Mouse (Mus musculus) CH12.LX (cell line): ENCODE measurements around the gene Skor1. TPM values are rescaled to one million over a fixed set of nuclear protein-coding genes. Genes with fewer than 3 reads are reported as not detected.

ENCODE experiments used
- DNase-seq: peaks from one replicate; pipeline ENCODE4 v3.0.0-alpha.2; 2013; ENCODE audit errors: extremely low read depth
- H3K27ac ChIP-seq: 2 replicates; pipeline ENCODE4 v1.5.1; 2012; ENCODE audit warnings: low read depth, mild to moderate bottlenecking, control low read depth, moderate library complexity; ENCODE audit not compliant: insufficient read depth
- H3K27me3 ChIP-seq: replicated peaks from 2 replicates; pipeline ENCODE3; 2012; ENCODE audit warnings: inconsistent platforms
- H3K36me3 ChIP-seq, 2 experiments: replicated peaks in 1 of 2; 2 replicates each; pipeline versions ENCODE3 to v1.6.1; 2012; ENCODE audit warnings: inconsistent platforms in 1 of 2, low read length in 1 of 2, mild to moderate bottlenecking in 1 of 2, mixed read lengths in 1 of 2, moderate library complexity in 1 of 2; ENCODE audit not compliant: control insufficient read depth in 1 of 2, insufficient read depth in 1 of 2
- H3K4me1 ChIP-seq, 2 experiments: 2 replicates each; pipeline ENCODE4 v1.6.1; 2012; ENCODE audit warnings: inconsistent platforms in 1 of 2, moderate library complexity in 1 of 2; ENCODE audit not compliant: insufficient read depth in 2 of 2, control insufficient read depth in 1 of 2
- H3K4me2 ChIP-seq: 2 replicates; pipeline ENCODE4 v1.6.1; 2012; ENCODE audit warnings: low read depth, mild to moderate bottlenecking, control low read depth; ENCODE audit not compliant: poor library complexity, insufficient read depth, severe bottlenecking
- H3K4me3 ChIP-seq, 3 experiments: fragments of 150-350 bp in 1 of 3; sonication (generic) in 1 of 3; replicated peaks in 1 of 3; 2 replicates each; pipeline versions ENCODE3 to v1.5.1; 2011 to 2012; ENCODE audit warnings: low read depth in 2 of 3, low read length in 2 of 3, mild to moderate bottlenecking in 2 of 3, moderate library complexity in 2 of 3, control low read depth in 1 of 3, improper control_type of control experiment in 1 of 3, inconsistent platforms in 1 of 3, mixed read lengths in 1 of 3; ENCODE audit not compliant: poor library complexity in 1 of 3
- H3K79me2 ChIP-seq: replicated peaks from 2 replicates; pipeline ENCODE4 v1.6.1; 2012; ENCODE audit warnings: mild to moderate bottlenecking, moderate library complexity; ENCODE audit not compliant: control insufficient read depth, poor library complexity, insufficient read depth, severe bottlenecking; ENCODE audit errors: extremely low read depth
- H3K9ac ChIP-seq: 2 replicates; pipeline ENCODE4 v1.6.1; 2012; ENCODE audit warnings: low read depth, mild to moderate bottlenecking, control low read depth, moderate library complexity; ENCODE audit not compliant: insufficient read depth
- H3K9me3 ChIP-seq: replicated peaks from 2 replicates; pipeline ENCODE3; 2012; ENCODE audit warnings: low read length, inconsistent platforms, mixed read lengths
- CHD2 ChIP-seq: IDR thresholded peaks from 2 replicates; pipeline ENCODE4 v1.6.1; 2011; ENCODE audit warnings: low read length, improper control_type of control experiment
- E2F4 ChIP-seq: IDR thresholded peaks from 2 replicates; pipeline ENCODE4 v1.6.1; 2011; ENCODE audit warnings: low read depth, low read length, improper control_type of control experiment; ENCODE audit not compliant: insufficient replicate concordance
- EP300 ChIP-seq: IDR thresholded peaks from 2 replicates; pipeline ENCODE4 v1.6.1; 2011; ENCODE audit warnings: low read length, improper control_type of control experiment
- ETS1 ChIP-seq: conservative IDR thresholded peaks from 2 replicates; pipeline ENCODE4 v1.6.1; 2012; ENCODE audit warnings: low read depth, mild to moderate bottlenecking, inconsistent platforms, low read length, improper control_type of control experiment, moderate library complexity
- GABPA ChIP-seq: IDR thresholded peaks from 2 replicates; pipeline ENCODE4 v1.6.1; 2012; ENCODE audit warnings: low read depth, low read length, improper control_type of control experiment, inconsistent platforms; ENCODE audit not compliant: insufficient replicate concordance
- HCFC1 ChIP-seq: IDR thresholded peaks from 2 replicates; pipeline ENCODE4 v1.6.1; 2012; ENCODE audit warnings: low read depth, mild to moderate bottlenecking, inconsistent platforms, low read length, improper control_type of control experiment
- JUND ChIP-seq: conservative IDR thresholded peaks from 2 replicates; pipeline ENCODE4 v1.6.1; 2011; ENCODE audit warnings: low read depth, low read length, improper control_type of control experiment
- KAT2A ChIP-seq: IDR thresholded peaks from 2 replicates; pipeline ENCODE4 v1.6.1; 2012; ENCODE audit warnings: low read length, improper control_type of control experiment, inconsistent platforms; ENCODE audit not compliant: insufficient replicate concordance
- MAZ ChIP-seq: IDR thresholded peaks from 2 replicates; pipeline ENCODE4 v1.6.1; 2012; ENCODE audit warnings: low read depth, mild to moderate bottlenecking, inconsistent platforms, low read length, improper control_type of control experiment, moderate library complexity
- MEF2A ChIP-seq: IDR thresholded peaks from 2 replicates; pipeline ENCODE4 v1.6.1; 2014; ENCODE audit warnings: low read depth, mild to moderate bottlenecking, inconsistent platforms, low read length, improper control_type of control experiment, borderline replicate concordance
- MYC ChIP-seq: IDR thresholded peaks from 2 replicates; pipeline ENCODE4 v1.6.1; 2011; ENCODE audit warnings: low read depth, mild to moderate bottlenecking, improper control_type of control experiment, low read length
- NRF1 ChIP-seq: IDR thresholded peaks from 2 replicates; pipeline ENCODE4 v1.6.1; 2014; ENCODE audit warnings: low read depth, mild to moderate bottlenecking, inconsistent platforms, low read length, improper control_type of control experiment, moderate library complexity
- POLR2AphosphoS2 ChIP-seq: IDR thresholded peaks from 2 replicates; pipeline ENCODE4 v1.6.1; 2011; ENCODE audit warnings: low read depth, low read length, improper control_type of control experiment
- SMC3 ChIP-seq: IDR thresholded peaks from 2 replicates; pipeline ENCODE4 v1.6.1; 2011; ENCODE audit warnings: low read depth, low read length, improper control_type of control experiment
- TBP ChIP-seq: conservative IDR thresholded peaks from 2 replicates; pipeline ENCODE4 v1.6.1; 2011; ENCODE audit warnings: low read depth, low read length, improper control_type of control experiment
- TCF12 ChIP-seq: IDR thresholded peaks from 2 replicates; pipeline ENCODE4 v1.6.1; 2014; ENCODE audit warnings: low read depth, mild to moderate bottlenecking, inconsistent platforms, low read length, improper control_type of control experiment
- USF1 ChIP-seq: IDR thresholded peaks from 2 replicates; pipeline ENCODE4 v1.6.1; 2014; ENCODE audit warnings: low read depth, mild to moderate bottlenecking, inconsistent platforms, low read length, improper control_type of control experiment
- ZC3H11A ChIP-seq: IDR thresholded peaks from 2 replicates; pipeline ENCODE4 v1.6.1; 2012; ENCODE audit warnings: low read depth, mild to moderate bottlenecking, inconsistent platforms, low read length, improper control_type of control experiment
- ZKSCAN1 ChIP-seq: IDR thresholded peaks from 2 replicates; pipeline ENCODE4 v1.6.1; 2012; ENCODE audit warnings: low read depth, inconsistent platforms, low read length, improper control_type of control experiment, borderline replicate concordance
- dilution Hi-C: fragments of 300-500 bp; cut with MboI; formaldehyde crosslinking; loops from 2 replicates; pipeline ENCODE4 v1.14.3; 2020; ENCODE audit warnings: low sequenced_read_pairs; ENCODE audit not compliant: extremely low pct_unique_long_range_greater_than_20kb, extremely low pct_ligation_motif_present
- in situ Hi-C: fragments of 300-500 bp; cut with MboI; formaldehyde crosslinking; loops from 3 replicates; pipeline ENCODE4 v1.14.3; 2019; ENCODE audit warnings: low sequenced_read_pairs, low pct_ligation_motif_present, low pct_unique_long_range_greater_than_20kb, mixed read lengths
- polyA plus RNA-seq: library from polyadenylated mRNA; unstranded; fragments of >175 nt; gene quantifications from 2 replicates; pipeline ENCODE4 v1.2.1, GENCODE M21; 2012; ENCODE audit warnings: low read depth; ENCODE audit not compliant: insufficient read length
- total RNA-seq, 2 experiments: library from RNA; depleted of rRNA; stranded (reverse); fragments of 300-350 nt in 1 of 2; fragments of >200 nt in 1 of 2; gene quantifications; 2 replicates each; pipeline ENCODE4 v1.2.3; 2012 to 2014

The Skor1 gene
- total and polyA plus RNA-seq, 3 experiments = not detected

DNA sequence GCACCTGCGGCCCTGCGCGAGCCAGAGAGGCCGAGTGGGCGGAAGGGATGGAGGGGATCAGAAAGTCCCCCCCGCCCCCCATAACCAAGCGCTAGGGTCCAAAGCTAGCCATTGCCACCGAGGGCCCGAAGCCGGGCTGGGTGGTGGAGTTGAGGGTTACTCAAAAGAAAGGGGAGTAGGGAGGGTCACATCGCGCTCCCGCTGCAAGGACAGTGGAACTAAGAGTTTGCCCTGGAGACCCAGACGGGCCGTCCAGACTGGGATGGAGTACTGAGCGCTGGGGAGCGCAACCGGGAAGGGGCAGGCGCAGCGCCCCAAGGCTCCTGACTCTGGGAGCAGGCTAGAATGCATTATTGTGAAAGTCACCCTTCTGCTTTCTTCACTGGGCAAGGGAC is 608 bp upstream of the Skor1 start:
- peaks cover 2% of the 10 kb centered on the region for H3K27me3 ChIP-seq
- in situ Hi-C loops = no loop called here
- no peaks in the 10 kb centered on the region for H3K79me2 ChIP-seq
- no peak overlapping the region for H3K9ac ChIP-seq
- peaks cover 62% of the 10 kb centered on the region for H3K9me3 ChIP-seq
- no peaks in the 10 kb centered on the region for H3K36me3 ChIP-seq
- no peak for DNase-seq
- H3K4me3 ChIP-seq = no peak overlapping the region
- dilution Hi-C loops = no loop called here
- TF ChIP-seq ZC3H11A (no peak), TCF12 (no peak), HCFC1 (no peak), TBP (no peak), MYC (no peak), JUND (no peak), KAT2A (no peak), GABPA (no peak), MAZ (no peak), ETS1 (no peak), CHD2 (no peak), ZKSCAN1 (no peak)
- H3K27ac ChIP-seq = no peak overlapping the region
- H3K4me2 ChIP-seq = no peak overlapping the region
- no peaks in the 10 kb centered on the region for H3K4me1 ChIP-seq

DNA sequence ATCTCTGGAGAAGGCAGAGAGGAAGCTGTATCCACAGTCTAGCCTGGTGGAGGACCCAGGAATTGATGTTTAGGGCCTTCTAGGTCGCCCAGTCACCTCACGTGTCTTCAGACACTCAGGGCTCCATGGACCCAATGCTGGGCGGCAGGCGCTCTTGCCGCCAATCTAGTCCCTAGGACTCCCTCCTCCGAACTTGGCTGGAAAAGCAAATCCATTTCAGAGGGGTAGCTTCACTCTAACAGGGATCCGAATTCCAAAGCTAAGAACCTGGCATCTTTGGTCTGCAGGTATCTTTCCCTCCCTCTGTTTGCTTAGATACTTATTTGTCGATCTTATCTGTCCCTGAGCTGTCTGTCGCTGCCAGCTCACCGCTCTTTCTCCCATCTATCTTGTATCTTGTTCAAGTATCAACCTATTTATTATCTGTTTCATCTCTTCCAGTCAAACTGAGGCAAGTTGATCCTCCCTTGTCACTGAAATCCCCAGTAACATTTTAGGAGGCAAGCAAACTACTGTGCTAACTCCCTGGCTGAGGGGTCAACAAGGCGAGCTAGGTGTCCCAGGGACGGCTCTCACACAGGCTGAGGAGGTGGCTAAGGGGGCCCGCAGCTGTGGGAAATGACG is 863 bp downstream of the Skor1 start:
- H3K9me3 ChIP-seq = peaks cover 69% of the 10 kb centered on the region
- in situ Hi-C loops = no loop called here
- no peak for TF ChIP-seq MYC
- no peak for TF ChIP-seq NRF1
- TF ChIP-seq SMC3 = no peak
- TF ChIP-seq MEF2A = no peak
- TF ChIP-seq POLR2AphosphoS2 = no peak
- TF ChIP-seq E2F4 = no peak
- no peak for TF ChIP-seq TBP
- no peak for TF ChIP-seq USF1
- TF ChIP-seq ZC3H11A = no peak
- TF ChIP-seq EP300 = no peak
- no peaks in the 10 kb centered on the region for H3K4me1 ChIP-seq
- H3K79me2 ChIP-seq = no peaks in the 10 kb centered on the region
- no peaks in the 10 kb centered on the region for H3K36me3 ChIP-seq
- H3K4me3 ChIP-seq = no peak overlapping the region
- dilution Hi-C loops = no loop called here
- no peak overlapping the region for H3K9ac ChIP-seq
- H3K27ac ChIP-seq = no peak overlapping the region
- H3K4me2 ChIP-seq = no peak overlapping the region
- no peak for DNase-seq
- H3K27me3 ChIP-seq = peaks cover 2% of the 10 kb centered on the region
